Mouse (Mus musculus) heart, adult 8-10 months (tissue): ENCODE results near the gene Rac3. TPM values are rescaled to one million over a fixed set of nuclear protein-coding genes. Genes with fewer than 3 reads are reported as not detected.

Experiments
- total RNA-seq, 4 experiments: library from RNA; stranded (reverse); gene quantifications; 2 replicates each; pipeline ENCODE4 v1.2.4; 2022

Gene Rac3
- total RNA-seq, 4 experiments from 2014 or later, result 0.69 to 2.0 (median 1.4) TPM

Other genes starting within 250 kb of the Rac3 start
- gene Mrpl12, start 236.9 kb upstream of the Rac3 start, total RNA-seq, result 100 to 1,000 TPM; 233 to 251 (median 242) TPM
- 10 to 100 TPM; 13.7 to 19.4 (median 16.0) TPM for gene Slc25a10, start 229.6 kb upstream of the Rac3 start, total RNA-seq
- gene Gcgr, start 190.8 kb upstream of the Rac3 start, total RNA-seq, result 1 to 10 TPM in 1 of 4 experiments, under 1 TPM in 3; 0.69 to 1.0 (median 0.78) TPM
- gene Mcrip1, start 171.7 kb upstream of the Rac3 start, total RNA-seq, result 10 to 100 TPM; 37.5 to 41.0 (median 38.5) TPM
- gene Ppp1r27, start 170.3 kb upstream of the Rac3 start, total RNA-seq, result under 1 TPM in 1 of 4 experiments, not detected in 3; 0.34 TPM
- 100 to 1,000 TPM; 217 to 256 (median 229) TPM for gene P4hb, start 148.2 kb upstream of the Rac3 start, total RNA-seq
- 100 to 1,000 TPM; 130 to 152 (median 141) TPM for gene Arhgdia, start 139.8 kb upstream of the Rac3 start, total RNA-seq
- 10 to 100 TPM; 32.3 to 51.0 (median 45.7) TPM for gene Alyref, start 123.1 kb upstream of the Rac3 start, total RNA-seq
- gene Anapc11, start 123.0 kb upstream of the Rac3 start, total RNA-seq, result 10 to 100 TPM; 77.9 to 91.8 (median 84.8) TPM
- gene Npb, start 113.0 kb upstream of the Rac3 start, total RNA-seq, result under 1 TPM in 1 of 4 experiments, not detected in 3; 0.73 TPM
- gene Pcyt2, start 103.5 kb upstream of the Rac3 start, total RNA-seq, result 10 to 100 TPM; 48.1 to 64.4 (median 60.5) TPM
- 10 to 100 TPM in 1 of 4 experiments, 1 to 10 TPM in 3; 6.5 to 10.6 (median 7.6) TPM for gene Sirt7, start 96.2 kb upstream of the Rac3 start, total RNA-seq
- 10 to 100 TPM; 33.0 to 47.3 (median 39.2) TPM for gene Mafg, start 87.9 kb upstream of the Rac3 start, total RNA-seq
- 1 to 10 TPM in 3 of 4 experiments, under 1 TPM in 1; 0.91 to 2.8 (median 1.8) TPM for gene Pycr1, start 77.7 kb upstream of the Rac3 start, total RNA-seq
- gene Myadml2, start 73.3 kb upstream of the Rac3 start, total RNA-seq, result 100 to 1,000 TPM in 2 of 4 experiments, 10 to 100 TPM in 2; 90.6 to 123 (median 103) TPM
- under 1 TPM; 0.12 to 0.24 (median 0.13) TPM for gene Notum, start 60.3 kb upstream of the Rac3 start, total RNA-seq
- 10 to 100 TPM; 37.3 to 44.3 (median 41.5) TPM for gene Aspscr1, start 48.5 kb upstream of the Rac3 start, total RNA-seq
- 10 to 100 TPM; 33.2 to 42.8 (median 39.6) TPM for gene Cenpx, start 7.7 kb upstream of the Rac3 start, total RNA-seq
- 1 to 10 TPM; 2.9 to 6.0 (median 4.6) TPM for gene Lrrc45, start 7.5 kb upstream of the Rac3 start, total RNA-seq
- gene Dcxr, start 5.8 kb downstream of the Rac3 start, total RNA-seq, result 10 to 100 TPM; 12.6 to 20.8 (median 16.1) TPM
- 10 to 100 TPM in 3 of 4 experiments, 1 to 10 TPM in 1; 9.3 to 24.0 (median 12.9) TPM for gene Cbr2, start 10.6 kb downstream of the Rac3 start, total RNA-seq
- 10 to 100 TPM; 19.8 to 57.1 (median 32.9) TPM for gene Hmga1b, start 41.3 kb downstream of the Rac3 start, total RNA-seq
- gene Rfng, start 62.7 kb downstream of the Rac3 start, total RNA-seq, result 10 to 100 TPM; 10.1 to 11.3 (median 11.2) TPM
- gene Gps1, start 62.8 kb downstream of the Rac3 start, total RNA-seq, result 10 to 100 TPM; 56.3 to 63.8 (median 59.1) TPM
- 10 to 100 TPM; 25.9 to 32.7 (median 27.6) TPM for gene Dus1l, start 74.9 kb downstream of the Rac3 start, total RNA-seq
- 10 to 100 TPM; 12.0 to 18.1 (median 14.9) TPM for gene Fasn, start 103.1 kb downstream of the Rac3 start, total RNA-seq
- gene Ccdc57, start 211.4 kb downstream of the Rac3 start, total RNA-seq, result 1 to 10 TPM in 2 of 4 experiments, under 1 TPM in 2; 0.72 to 1.7 (median 1.2) TPM
- gene Slc16a3, start 227.0 kb downstream of the Rac3 start, total RNA-seq, result 1 to 10 TPM; 1.0 to 3.7 (median 1.3) TPM